Mouse (Mus musculus) adipocyte (in vitro differentiated cells): ENCODE results near the gene Slc2a4.

Source experiments
- DNase-seq: peaks from one replicate; pipeline ENCODE4 v3.0.0-alpha.2; 2016; ENCODE audit warnings: low spot score

Gene Slc2a4

DNA sequence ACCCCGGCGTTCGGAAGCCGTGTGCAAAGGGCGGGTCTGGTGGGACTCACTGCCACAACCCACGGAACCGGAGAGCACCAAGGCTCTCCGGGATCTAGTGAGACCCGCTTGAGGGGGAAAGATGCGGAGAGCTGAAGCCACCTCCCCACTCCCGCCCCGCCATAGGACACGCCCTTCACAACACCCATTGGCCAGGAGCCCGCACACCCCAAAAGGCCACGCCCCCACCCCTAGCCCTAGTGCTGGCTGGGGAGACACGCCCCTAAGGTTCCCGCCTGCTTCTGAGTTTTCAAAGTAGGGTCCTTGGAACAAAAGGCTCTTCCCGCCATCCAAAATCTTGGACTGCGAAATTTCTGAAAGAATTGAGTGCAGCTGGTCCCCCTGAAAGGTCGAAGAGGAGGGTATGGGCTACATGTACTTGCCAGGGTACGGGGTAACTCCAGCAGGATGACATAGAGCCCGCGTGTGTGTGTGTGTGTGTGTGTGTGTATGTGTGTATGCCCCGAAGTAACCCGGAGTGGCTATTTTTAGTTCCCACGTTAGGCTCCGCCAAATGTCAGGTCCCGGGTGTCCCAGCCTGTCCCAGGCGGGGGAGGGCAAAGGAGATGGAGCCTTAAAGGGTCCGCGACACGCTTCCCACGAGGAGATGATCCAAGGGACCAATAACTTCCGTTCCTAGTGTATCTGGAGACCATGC lies at the start of gene Slc2a4:
Gene Slc2a4, minus strand, starts transcription at position 123 of the 697 bp plus-strand sequence.
- peak; percentile 88 for DNase-seq

DNA sequence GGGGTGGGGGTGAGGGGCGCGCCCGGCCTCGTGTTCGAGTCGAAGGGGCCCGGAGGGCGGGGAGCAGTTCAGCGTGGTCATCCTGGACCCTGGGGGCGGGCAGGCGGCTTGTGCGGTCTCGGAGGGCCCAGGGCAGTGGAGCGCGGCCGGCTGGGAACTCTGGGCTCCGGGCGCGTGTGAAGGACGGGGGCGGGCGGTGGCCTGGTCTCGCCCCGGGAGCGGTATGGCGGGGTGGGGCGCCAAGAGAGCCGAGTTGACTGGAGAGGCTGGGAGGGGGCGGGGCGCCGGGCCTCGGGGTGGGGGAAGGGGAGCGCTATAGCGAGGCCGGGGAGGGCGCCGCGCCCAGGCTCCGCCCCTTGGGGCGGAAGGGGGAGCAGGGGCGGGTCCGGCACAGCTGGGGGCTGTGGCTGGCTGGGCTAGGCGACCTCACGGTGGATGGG lies 49.1 kb upstream of the Slc2a4 start:
- DNase-seq: peak; percentile 81

DNA sequence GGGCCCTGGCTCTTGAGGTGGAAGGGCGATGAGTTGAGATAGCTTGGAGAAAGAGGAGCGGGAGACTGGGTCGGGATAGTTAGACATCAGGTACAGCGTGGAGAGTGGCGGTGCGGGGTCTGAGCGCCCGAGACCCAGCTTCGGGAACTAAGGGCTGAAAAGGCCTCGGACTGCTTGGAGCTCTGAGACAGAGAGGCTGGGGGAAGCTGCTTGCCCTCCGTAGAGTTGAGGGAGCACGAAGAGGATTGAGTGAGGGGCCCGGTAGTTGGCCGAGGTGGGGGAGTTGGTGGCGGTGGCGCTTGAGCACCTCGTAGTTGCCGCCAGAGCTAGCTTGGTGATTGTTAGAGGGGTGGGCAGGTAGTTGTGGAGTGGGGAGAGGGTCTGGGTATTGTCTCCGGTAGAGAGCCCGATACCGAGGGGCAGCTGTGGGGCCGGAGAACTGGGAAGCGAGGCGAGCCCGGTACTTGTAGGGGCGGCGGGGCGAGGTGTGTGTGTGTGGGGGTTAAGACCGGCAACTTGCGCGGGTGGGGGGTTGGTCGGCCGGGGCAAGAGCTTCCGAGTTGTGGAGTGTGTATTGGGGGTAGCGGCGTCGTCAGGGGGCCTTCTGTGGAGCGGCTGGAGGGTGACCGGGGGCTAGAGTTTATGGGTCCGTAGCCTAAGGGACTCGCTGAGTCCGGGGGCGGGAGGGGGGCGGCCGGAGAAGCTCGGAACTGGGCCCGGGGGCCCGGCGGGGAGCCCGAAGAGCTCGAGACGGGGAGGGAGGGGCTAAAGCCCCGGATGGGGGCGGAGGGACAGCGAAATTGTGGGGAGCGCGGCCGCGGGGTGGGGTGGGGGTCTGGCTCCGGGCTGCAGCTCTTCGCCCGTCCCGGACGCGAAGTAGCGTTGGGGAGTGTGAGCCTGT lies 48.4 kb upstream of the Slc2a4 start:
- DNase-seq: peak; percentile 56

DNA sequence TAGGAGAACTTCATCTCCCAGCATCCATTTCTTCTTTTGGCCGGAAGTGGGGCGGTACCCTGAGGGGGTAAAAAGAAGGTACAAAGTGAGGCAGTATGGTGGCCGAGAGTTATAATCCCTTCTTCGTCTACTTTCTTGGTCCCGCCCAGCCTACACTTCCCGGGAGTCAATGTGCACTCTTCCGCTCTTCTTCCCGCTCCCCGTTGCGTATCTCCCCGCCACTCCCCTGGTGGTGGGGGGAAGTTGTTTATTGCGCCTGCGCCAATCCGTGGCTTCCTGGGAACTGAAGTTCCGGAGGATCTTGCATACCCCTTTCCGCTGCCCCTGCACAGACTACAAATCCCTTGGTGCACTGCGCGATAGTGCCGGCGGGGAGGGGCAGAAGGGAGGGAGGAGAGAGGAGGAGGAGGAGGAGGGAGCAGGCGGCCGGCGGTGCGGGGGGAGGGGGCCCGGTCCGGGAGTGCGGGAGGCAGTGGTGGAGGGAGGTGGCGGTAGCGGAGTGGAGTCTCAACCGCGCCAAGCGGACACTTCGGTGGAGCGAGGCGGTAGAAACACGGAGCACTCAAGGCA lies 47.5 kb upstream of the Slc2a4 start, which contains the start of gene Phf23:
Gene Phf23, plus strand, starts transcription at position 387 of the 570 bp plus-strand sequence.
- peak; percentile 99 for DNase-seq

DNA sequence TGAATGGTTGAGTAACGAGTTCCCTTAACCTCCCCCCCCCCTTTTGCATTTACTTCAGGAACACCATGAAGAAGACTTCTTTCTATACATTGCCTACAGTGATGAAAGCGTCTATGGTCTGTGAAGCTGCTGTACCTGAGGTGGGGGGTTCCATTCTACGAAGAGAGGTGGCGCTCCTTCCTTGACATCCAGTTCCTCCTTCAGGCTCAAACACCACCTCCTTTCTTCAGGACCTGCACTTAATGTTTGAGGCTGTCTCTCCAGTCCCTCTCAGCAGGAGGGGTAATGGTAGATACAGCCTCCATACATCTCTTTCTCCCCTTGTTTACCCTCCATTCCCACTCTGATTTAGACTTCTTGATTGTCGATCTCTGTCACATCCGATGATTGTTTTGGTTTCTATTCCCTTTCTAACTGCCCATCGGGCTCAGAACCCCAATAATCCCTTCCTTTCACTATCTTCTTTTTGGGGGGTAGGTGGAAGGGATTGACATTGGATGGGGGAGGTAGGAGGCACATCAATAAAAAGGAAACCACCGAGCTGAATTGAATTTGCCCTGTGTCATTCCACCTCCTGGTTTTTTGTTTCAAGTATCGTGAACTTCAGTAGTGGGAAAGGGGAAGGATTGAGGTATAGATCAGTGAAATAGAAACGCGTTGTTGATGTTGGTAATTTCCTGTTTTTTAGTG lies 46.6 kb upstream of the Slc2a4 start:
- DNase-seq: no peak

DNA sequence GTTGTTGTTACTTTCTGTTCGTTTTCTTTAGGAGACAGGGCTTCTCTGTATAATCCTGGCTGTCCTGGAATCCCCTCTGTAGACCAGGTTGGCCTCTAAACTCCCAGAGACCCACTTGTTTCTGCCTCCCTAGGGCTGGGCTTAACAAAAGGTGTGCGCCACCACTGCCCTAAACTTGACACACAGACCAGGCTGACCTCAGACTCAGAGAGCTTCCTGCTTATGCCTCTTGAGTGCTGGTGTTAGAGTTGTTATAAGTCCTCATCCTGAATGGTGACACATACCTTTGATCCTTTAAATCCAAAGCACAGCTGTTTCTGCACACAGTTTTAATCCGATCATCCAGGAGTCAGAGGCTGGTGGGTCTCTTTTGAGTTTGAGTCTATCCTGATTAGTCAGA lies 44.9 kb upstream of the Slc2a4 start:
- no peak for DNase-seq

DNA sequence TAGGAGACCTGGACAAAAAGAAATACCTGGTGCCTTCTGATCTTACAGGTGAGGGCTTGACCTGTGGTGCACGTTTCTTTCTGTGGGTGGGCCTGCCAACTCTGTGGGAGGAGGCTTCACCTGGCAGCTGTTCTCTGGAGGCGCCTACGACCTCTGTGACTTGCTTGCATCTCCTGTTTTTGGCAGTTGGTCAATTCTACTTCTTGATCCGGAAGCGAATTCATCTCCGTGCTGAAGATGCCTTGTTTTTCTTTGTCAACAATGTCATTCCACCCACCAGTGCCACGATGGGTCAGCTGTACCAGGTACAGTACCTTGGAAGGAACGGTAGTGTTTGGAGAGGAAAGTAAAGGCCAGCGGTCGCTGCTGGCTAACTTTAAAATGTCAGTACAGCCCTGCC lies 44.4 kb upstream of the Slc2a4 start:
- DNase-seq: no peak

DNA sequence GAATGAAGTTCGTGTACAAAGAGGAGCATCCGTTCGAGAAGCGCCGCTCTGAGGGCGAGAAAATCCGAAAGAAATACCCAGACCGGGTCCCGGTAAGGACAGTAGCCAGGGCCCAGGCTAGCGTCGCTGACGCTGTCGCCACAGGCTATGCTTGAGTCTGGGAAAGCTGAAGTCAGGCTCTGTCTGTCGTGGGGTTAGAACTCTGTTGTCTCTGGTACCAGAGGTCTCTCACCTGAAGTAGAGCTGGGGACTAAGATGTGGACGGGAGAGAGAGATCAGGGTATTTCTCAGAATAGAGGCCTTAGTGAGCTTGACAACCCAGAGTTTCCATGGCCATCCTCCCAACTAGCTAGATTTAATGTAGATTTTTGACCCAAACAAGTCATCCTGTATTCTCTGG lies 43.7 kb upstream of the Slc2a4 start:
- DNase-seq: no peak

DNA sequence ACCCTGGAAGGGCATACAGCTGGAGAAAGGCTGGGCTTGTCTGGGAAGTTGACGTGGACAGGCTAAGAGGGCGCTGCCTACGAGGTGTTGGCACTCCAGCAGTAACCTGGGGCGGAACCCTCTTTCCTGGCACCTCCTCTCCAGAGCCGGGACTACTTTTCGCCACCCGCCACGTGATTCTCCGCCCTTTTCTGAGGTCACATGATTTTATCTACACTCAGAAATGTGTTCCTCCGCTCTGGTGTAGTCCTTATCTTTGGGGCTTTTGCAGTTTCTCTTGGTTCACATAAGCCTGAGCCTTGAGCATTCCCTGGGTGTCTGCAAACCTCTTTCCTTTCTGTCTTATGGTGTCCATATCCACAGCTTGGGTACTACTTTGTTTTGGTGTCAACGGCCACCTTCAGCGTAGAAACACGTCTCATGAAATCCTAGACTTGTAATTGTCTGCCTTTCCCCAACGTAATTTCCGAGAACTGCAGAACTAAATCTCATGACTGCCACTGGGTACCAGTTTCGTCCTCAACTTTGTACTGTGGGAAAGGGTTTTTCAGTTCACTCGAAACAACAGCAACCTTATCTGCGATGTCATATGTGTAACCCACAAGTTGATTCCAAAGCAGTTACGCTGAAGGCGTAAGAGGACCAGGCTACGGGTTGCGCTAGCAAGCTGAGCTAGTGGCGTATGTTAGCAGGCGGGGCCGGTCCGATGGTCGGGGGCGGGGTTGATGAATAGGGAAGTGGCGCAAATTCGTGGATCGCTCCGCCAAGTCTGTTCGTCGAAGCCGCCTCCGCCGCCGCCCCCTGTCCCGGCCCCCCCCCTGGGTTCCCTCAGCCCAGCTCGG lies 43.1 kb upstream of the Slc2a4 start, which contains the start of gene Gabarap:
Gene Gabarap, plus strand, starts transcription at position 294 of the 842 bp plus-strand sequence.
- peak; percentile 98 for DNase-seq

DNA sequence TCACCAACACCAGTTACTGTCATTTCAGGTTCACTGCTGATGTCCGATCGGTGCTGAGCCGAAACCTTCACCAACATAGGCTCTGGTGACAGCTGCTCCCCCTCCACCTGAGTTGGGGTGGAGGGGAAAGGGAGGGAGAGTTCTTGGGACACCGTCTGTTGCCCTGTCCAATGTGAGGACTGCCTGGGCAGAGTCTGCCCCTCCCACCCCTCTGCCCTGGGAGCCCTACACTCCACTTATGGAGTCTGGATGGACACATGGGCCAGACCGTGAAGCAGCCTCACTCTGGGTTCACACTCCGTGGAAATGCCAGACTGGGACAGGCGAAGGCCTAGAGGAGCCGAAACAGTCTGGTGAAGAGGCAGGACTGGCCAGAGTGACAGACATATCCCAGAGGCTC lies 42.0 kb upstream of the Slc2a4 start:
- no peak for DNase-seq

DNA sequence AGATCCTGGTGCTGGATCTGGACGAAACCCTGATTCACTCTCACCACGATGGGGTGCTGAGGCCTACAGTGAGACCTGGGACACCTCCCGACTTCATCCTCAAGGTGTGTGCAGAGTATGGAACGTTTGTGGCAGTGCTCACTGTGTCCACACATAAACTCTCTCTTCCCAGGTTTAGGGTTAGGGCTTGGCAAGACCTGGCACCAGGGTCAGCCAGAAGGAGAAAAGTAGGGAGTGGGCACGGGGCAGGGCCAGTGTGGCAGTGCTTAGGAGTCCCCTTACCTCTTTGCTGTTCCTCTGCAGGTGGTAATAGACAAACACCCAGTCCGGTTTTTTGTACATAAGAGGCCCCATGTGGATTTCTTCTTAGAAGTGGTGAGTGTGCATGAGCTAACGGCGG lies 36.4 kb upstream of the Slc2a4 start:
- DNase-seq: no peak

DNA sequence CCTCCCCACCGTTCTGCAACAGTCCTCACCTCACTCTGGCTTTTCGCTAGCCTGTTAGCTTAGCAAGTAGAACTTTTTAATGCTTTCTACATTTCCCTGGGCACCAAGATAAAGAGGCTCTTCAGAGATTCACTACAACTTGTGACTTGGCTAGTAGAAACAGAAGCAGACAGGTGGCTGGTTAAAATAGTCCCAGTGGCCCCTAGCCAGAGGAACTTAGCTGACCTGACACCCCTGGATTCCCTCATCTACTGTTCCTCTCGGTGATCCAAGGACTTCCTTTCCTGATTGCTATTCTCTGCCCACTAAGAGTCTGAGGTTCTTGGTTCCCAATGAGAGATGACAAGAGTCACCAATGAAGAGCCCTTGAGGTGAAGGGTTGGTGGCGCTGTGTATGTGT lies 35.4 kb upstream of the Slc2a4 start:
- no peak for DNase-seq

DNA sequence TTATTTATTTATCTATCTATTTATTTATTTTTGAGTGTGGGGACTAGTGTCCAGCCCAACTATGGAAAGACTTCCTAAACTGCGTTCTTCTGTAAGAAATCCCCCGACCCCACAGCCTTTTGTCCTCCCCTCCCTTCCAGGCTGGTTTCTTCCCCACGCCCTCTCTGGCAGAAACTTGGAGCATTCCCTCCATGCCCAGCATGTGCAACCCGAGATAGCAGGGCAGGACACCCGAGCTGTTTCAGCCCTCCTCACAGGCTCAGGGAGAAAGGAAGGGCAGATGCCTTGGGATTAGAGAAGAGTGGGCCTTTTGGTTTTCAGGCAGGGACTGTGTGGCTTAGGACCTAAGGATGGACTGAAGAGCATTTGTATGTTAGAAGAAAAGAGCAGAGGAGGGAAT lies 34.9 kb upstream of the Slc2a4 start:
- DNase-seq: peak; percentile 49

DNA sequence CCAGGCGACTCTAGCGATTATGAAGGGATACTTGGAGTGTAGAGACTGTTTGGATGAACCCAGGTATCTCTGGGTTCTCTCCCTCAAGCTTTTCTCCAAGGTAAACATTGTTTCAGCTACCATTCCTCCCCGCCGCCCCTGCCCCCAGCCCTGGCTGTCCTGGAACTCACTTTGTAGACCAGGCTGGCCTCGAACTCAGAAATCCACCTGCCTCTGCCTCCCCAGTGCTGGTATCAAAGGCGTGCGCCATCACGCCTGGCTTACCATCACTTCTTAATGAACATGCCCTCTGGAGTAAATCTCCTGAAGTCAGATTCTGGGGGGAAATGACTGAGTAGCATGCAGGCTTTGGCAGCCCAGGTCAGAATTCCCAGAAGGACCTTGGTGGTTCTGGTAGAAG lies 34.2 kb upstream of the Slc2a4 start, which contains the start of gene Elp5:
Gene Elp5, minus strand, starts transcription at position 293 of the 400 bp plus-strand sequence.
- no peak for DNase-seq

DNA sequence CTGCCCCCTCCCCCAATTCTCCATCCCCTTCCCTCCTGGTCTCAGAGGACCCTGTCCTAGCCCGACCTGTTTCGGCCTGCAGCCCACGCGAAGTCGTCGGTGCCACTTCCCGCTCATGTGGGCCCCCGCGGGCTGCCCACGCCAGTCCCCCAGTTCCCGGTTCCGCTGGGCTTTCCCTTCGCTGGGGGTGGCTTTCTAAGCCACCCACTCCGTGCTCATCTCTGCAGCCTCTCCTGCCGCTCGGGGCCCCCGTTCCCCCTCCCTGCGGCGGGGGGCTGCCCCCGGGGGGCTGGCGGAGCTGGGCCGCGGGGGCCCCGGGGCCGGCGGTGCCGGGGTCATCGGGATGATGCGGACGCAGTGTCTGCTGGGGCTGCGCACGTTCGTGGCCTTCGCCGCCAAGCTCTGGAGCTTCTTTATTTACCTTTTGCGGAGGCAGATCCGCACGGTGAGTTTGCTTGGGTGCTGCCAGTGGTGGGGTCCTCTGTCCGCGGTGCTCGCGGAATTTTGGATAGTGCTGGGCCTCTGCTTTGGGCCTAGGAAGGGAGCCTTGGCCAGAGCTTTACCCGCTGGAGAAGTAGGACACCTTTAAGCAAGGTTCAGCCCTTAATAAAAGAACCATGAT lies 33.3 kb upstream of the Slc2a4 start, which contains the start of gene Ctdnep1:
Gene Ctdnep1, plus strand, starts transcription at position 16 of the 622 bp plus-strand sequence.
- no peak for DNase-seq

DNA sequence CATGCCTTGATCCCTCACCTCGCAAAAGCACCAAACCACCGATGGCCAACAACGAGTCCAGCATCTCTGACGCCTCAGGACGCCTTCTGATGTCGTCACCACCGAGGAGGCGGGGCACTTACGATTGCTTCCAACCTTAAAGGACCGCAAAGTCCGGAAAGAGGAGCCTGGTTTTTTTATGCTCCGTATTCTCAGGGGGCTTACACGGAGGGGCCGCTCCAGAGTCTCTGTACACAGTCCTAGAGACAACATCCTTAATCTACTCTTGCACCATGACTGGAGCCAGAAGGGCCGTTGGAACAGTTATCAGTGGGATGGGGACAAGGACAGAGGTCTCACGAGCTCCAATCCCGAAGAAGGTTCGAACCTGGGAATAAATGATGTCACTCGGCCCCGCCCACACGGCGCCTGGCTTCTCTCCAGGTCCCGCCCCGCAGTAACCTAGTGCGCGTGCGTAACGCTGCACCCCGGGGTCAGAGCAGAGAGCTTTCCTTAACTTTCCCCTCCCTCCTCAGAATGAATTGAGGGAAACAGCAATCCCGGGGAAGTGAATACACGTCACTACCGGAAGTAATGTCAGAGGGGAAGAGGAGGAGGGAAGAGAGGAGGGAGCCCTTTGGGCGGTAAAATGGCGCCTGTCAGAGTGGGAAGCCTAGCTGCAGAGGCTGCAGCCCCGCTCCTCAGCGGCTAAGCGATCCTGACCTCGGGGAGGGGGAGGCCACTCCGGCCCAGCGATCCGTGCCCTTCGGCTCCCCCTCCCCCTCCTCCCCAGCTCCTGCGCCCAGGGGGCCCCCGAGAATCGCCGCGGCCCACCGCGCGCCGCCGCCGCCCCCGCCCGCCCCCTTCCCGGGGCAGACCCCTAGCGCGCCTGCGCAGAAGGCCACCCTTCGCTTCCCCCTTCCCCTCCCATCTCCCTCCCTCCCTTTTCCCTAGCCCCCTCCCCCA lies 32.5 kb upstream of the Slc2a4 start:
- peak; percentile 99 for DNase-seq

DNA sequence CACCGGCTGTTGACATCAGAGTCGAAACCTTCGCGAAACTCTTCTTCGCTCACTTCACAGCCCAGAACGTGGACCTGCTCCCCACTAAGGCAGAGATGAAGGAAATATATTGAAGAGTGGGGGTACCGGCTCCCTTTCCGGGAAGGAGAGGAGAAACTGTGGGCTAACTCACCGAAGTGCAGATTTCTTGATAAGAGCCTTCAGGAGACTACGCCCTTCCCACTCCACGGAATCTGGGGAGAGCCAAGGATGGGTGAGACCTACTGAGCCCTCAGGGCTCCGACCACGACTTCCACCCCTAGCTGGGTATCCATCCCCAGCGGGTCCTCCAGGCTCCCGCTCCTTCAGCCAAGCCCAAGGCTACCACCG lies 31.8 kb upstream of the Slc2a4 start:
- DNase-seq: no peak

DNA sequence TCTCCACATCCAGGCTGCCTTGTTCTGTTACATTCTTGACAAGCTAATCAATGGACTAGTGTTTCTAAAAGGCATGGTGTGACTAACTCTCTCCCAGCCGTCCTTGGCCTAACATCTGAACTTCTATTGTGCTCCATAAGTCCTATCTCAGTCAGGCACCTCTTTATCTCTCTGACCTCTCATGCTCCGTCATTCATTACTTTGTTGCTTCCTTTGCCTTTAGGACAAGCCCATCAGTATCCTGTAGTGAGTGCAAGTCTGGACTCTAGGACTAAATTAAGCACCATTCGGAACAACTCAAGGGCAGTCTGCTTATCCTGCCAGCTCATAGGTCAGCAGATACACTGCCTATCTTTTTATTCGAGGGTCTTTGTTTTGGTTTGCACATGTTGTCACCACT lies 28.3 kb upstream of the Slc2a4 start:
- DNase-seq: no peak

DNA sequence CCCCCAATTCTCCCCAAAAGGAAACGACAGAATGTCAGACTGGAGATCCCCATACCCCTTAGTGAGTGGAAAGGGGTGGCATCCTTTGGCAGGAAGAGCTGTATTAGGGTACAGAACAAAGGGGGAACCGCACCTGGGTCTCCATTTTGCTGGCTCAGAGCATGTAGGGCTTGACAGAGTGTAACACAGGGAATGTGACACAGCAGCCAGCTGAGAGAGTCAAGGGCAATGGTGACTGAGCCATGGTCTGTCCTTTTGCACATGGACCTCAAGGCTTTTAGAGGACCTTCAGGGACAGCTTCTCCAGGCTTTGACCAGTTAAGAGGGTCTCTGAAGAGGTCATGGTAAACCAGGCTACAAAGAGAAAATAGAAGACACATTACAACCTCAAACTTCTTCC lies 26.9 kb upstream of the Slc2a4 start:
- DNase-seq: no peak
